Mouse (Mus musculus) heart, embryonic 14.5 days (tissue): ENCODE data around the gene Myl9. TPM values are rescaled to one million over a fixed set of nuclear protein-coding genes. Genes with fewer than 3 reads are reported as not detected.

Experiments used
- ATAC-seq: fragments of 200-750 bp; cut with Nextera tagmentation; 2 replicates; pipeline ENCODE4 v1.8.0; 2017; ENCODE audit warnings: low read depth, moderate TSS enrichment; ENCODE audit not compliant: insufficient number of reproducible peaks, insufficient read depth, low FRiP score
- H3K27ac ChIP-seq, 2 experiments: fragments of 200-500 bp in 1 of 2; fragments of 300-500 bp in 1 of 2; sonication (generic) in 1 of 2; replicated peaks in 1 of 2; 2 replicates each; pipeline ENCODE4 v1.5.1; 2012 to 2014; ENCODE audit warnings: low read depth in 2 of 2, low read length in 2 of 2, control low read depth in 1 of 2, mild to moderate bottlenecking in 1 of 2, mixed read lengths in 1 of 2; ENCODE audit not compliant: control insufficient read depth in 1 of 2, insufficient read depth in 1 of 2
- H3K27me3 ChIP-seq: fragments of 300-500 bp; sonication (generic); 2 replicates; pipeline ENCODE4 v1.6.1; 2014; ENCODE audit warnings: mild to moderate bottlenecking, low read length, control low read depth; ENCODE audit not compliant: control insufficient read depth, insufficient read depth
- H3K36me3 ChIP-seq: fragments of 300-500 bp; sonication (generic); 2 replicates; pipeline ENCODE4 v1.6.1; 2014; ENCODE audit warnings: mild to moderate bottlenecking, control low read depth, low read length, mixed read lengths; ENCODE audit not compliant: control insufficient read depth, insufficient read depth
- H3K4me1 ChIP-seq, 2 experiments: fragments of 200-500 bp in 1 of 2; fragments of 300-500 bp in 1 of 2; sonication (generic) in 1 of 2; 2 replicates each; pipeline ENCODE4 v1.6.1; 2012 to 2014; ENCODE audit warnings: low read length in 2 of 2, control low read depth in 1 of 2, mixed read lengths in 1 of 2; ENCODE audit not compliant: control insufficient read depth in 2 of 2, insufficient read depth in 2 of 2
- H3K4me2 ChIP-seq: fragments of 300-500 bp; sonication (generic); 2 replicates; pipeline ENCODE4 v1.6.1; 2014; ENCODE audit warnings: mild to moderate bottlenecking, low read length
- H3K4me3 ChIP-seq, 2 experiments: fragments of 200-500 bp in 1 of 2; fragments of 300-500 bp in 1 of 2; sonication (generic) in 1 of 2; 2 replicates each; pipeline ENCODE4 v1.5.1; 2012 to 2014; ENCODE audit warnings: low read length in 2 of 2, mild to moderate bottlenecking in 2 of 2, control low read depth in 1 of 2, low read depth in 1 of 2, moderate library complexity in 1 of 2; ENCODE audit not compliant: control insufficient read depth in 1 of 2, insufficient read depth in 1 of 2
- H3K9ac ChIP-seq: fragments of 300-500 bp; sonication (generic); 2 replicates; pipeline ENCODE4 v1.6.1; 2014; ENCODE audit warnings: mild to moderate bottlenecking, low read length
- H3K9me3 ChIP-seq: fragments of 300-500 bp; sonication (generic); 2 replicates; pipeline ENCODE4 v1.6.1; 2016; ENCODE audit warnings: low read length, control low read depth; ENCODE audit not compliant: control insufficient read depth
- WGBS: fragments of 180-500 bp; shearing (Covaris S2); extraction: QIAGEN DNeasy Blood & Tissue Kit; methylation state at CpG from one replicate; pipeline ENCODE4 v1.1.7; 2014; 5-methylcytosine and 5-hydroxymethylcytosine counted together
- polyA plus RNA-seq: library from polyadenylated mRNA; unstranded; fragments of >200 nt; fragmentation: Nextera tagmentation; extraction: Ambion mirVana; gene quantifications from 2 replicates; pipeline ENCODE4 v1.2.1, GENCODE M21; 2014

The Myl9 gene
- polyA plus RNA-seq, 1 experiment from 2014 or later = 2,167 TPM

GRCm38 (mm10) chr2:156735761-156736335 is 39.4 kb upstream of the Myl9 start:
- peak overlapping the region; percentile 53 to 58 for H3K27ac ChIP-seq
- 22% methylated on average over 3 of the region's 3 CpGs for WGBS
- ATAC-seq = no peak
- H3K4me3 ChIP-seq = no peak overlapping the region
- H3K9me3 ChIP-seq = no peaks in the 10 kb centered on the region
- no peak overlapping the region; the same call in 1 of the 2 replicates for H3K9ac ChIP-seq
- H3K36me3 ChIP-seq = 0 out of 2 replicates have a peak, but pooled peaks cover 4% of the 10 kb centered on the region
- peaks cover 47 to 77% of the 10 kb centered on the region in 2 experiments for H3K4me1 ChIP-seq
- no peak overlapping the region; the same call in 1 of the 2 replicates for H3K4me2 ChIP-seq
- H3K27me3 ChIP-seq = no peaks in the 10 kb centered on the region

GRCm38 (mm10) chr2:156736846-156737245 is 38.4 kb upstream of the Myl9 start:
- Histone ChIP-seq H3K9ac (no peak overlapping the region), H3K27me3 (no peaks in the 10 kb centered on the region), H3K4me1 (peaks cover 51 to 79% of the 10 kb centered on the region in 2 experiments), H3K9me3 (no peaks in the 10 kb centered on the region), H3K4me3 (no peak overlapping the region), H3K27ac (peak overlapping the region; percentile 57 to 58), H3K4me2 (no peak overlapping the region), H3K36me3 (0 out of 2 replicates have a peak, but pooled peaks cover 4% of the 10 kb centered on the region)
- peak; percentile 48; the same call in 1 of the 2 replicates for ATAC-seq
- WGBS = 25% methylated on average over 7 of the region's 7 CpGs

GRCm38 (mm10) chr2:156737976-156738375 is 37.2 kb upstream of the Myl9 start:
- Histone ChIP-seq H3K4me3 (no peak overlapping the region), H3K4me2 (no peak overlapping the region), H3K36me3 (0 out of 2 replicates have a peak, but pooled peaks cover 4% of the 10 kb centered on the region), H3K27me3 (no peaks in the 10 kb centered on the region), H3K9ac (no peak overlapping the region), H3K4me1 (peaks cover 50 to 82% of the 10 kb centered on the region in 2 experiments), H3K9me3 (no peaks in the 10 kb centered on the region), H3K27ac (0 out of 4 replicates have a peak overlapping the region, but pooled peaks of 1 of the 2 experiments have one; percentile 41)
- ATAC-seq = no peak
- WGBS = 46% methylated on average over 7 of the region's 7 CpGs

- 72% methylated on average over 9 of the region's 9 CpGs for WGBS
- Histone ChIP-seq H3K9ac (0 out of 2 replicates have a peak overlapping the region, but pooled peaks have one; percentile 4), H3K36me3 (peaks cover 6% of the 10 kb centered on the region), H3K4me1 (peaks cover 37 to 60% of the 10 kb centered on the region in 2 experiments), H3K9me3 (no peaks in the 10 kb centered on the region), H3K27me3 (no peaks in the 10 kb centered on the region), H3K4me2 (no peak overlapping the region), H3K4me3 (no peak overlapping the region), H3K27ac (no peak overlapping the region)
- ATAC-seq = no peak
Observed at GRCm38 (mm10) chr2:156741265-156741664, 34.0 kb upstream of the Myl9 start.

GRCm38 (mm10) chr2:156741998-156742397 is 33.2 kb upstream of the Myl9 start:
- 42% methylated on average over 4 of the region's 4 CpGs for WGBS
- Histone ChIP-seq H3K4me3 (no peak overlapping the region), H3K27me3 (no peaks in the 10 kb centered on the region), H3K9ac (peak overlapping the region; percentile 10; the same call in 1 of the 2 replicates), H3K4me2 (no peak overlapping the region), H3K9me3 (no peaks in the 10 kb centered on the region), H3K4me1 (peaks cover 31 to 53% of the 10 kb centered on the region in 2 experiments), H3K27ac (no peak overlapping the region), H3K36me3 (peaks cover 14% of the 10 kb centered on the region)
- no peak for ATAC-seq

- H3K4me1 ChIP-seq = peaks cover 22 to 40% of the 10 kb centered on the region in 2 experiments
- no peak for ATAC-seq
- 66% methylated on average over 3 of the region's 3 CpGs for WGBS
Observed at GRCm38 (mm10) chr2:156743248-156743647, 32.0 kb upstream of the Myl9 start.

GRCm38 (mm10) chr2:156744414-156744813 is 30.8 kb upstream of the Myl9 start:
- Histone ChIP-seq H3K4me2 (no peak overlapping the region), H3K4me3 (no peak overlapping the region), H3K9ac (no peak overlapping the region), H3K27me3 (no peaks in the 10 kb centered on the region), H3K4me1 (peaks cover 20 to 32% of the 10 kb centered on the region in 2 experiments), H3K9me3 (no peaks in the 10 kb centered on the region), H3K27ac (no peak overlapping the region), H3K36me3 (peaks cover 36% of the 10 kb centered on the region)
- ATAC-seq = no peak
- 82% methylated on average over 5 of the region's 5 CpGs for whole genome bisulfite sequencing

More at GRCm38 (mm10) chr2:156743248-156743647, 32.0 kb upstream of the Myl9 start:
- Histone ChIP-seq H3K4me3 (no peak overlapping the region), H3K36me3 (peaks cover 26% of the 10 kb centered on the region), H3K27me3 (no peaks in the 10 kb centered on the region), H3K9me3 (no peaks in the 10 kb centered on the region), H3K27ac (no peak overlapping the region), H3K9ac (no peak overlapping the region), H3K4me2 (no peak overlapping the region)
